Mouse (Mus musculus): ENCODE measurements at regions not wholly inside any gene's neighbourhood (a gene's known extent, or its start where the extent isn't known, plus 50 kb on each side); places are given as distances from the start of the nearest gene placed in this dataset.
"Not testable (repeated sequence)": the region's sequence is repeated elsewhere in the genome, so short reads cannot be mapped to it uniquely, and the experiment has no call there.

- intact Hi-C loops (cut with DNase I): no loop called here
- no peak for DNase-seq (ENCODE audit: low spot score in 2 of 2)
Measured at GRCm38 (mm10) chr11:42754481-42755272, 280.9 kb upstream of the Gm9972 start.

GRCm38 (mm10) chr11:42755415-42755814 is 280.1 kb upstream of the Gm9972 start:
- DNase-seq (ENCODE audit: low spot score in 2 of 2): no peak
- intact Hi-C loops (cut with DNase I): no loop called here

GRCm38 (mm10) chr11:42765213-42765612 is 270.3 kb upstream of the Gm9972 start:
- intact Hi-C loops (cut with DNase I): no loop called here
- no peak for DNase-seq (ENCODE audit: low spot score in 2 of 2)

GRCm38 (mm10) chr11:42775074-42775676 is 260.4 kb upstream of the Gm9972 start:
- DNase-seq (ENCODE audit: low spot score in 2 of 2): peak; percentile 14 to 38
- intact Hi-C loops (cut with DNase I): no loop called here

GRCm38 (mm10) chr11:42811487-42811886 is 224.1 kb upstream of the Gm9972 start:
- intact Hi-C loops (cut with DNase I): no loop called here
- DNase-seq (ENCODE audit: low spot score in 2 of 2): no peak

DNA sequence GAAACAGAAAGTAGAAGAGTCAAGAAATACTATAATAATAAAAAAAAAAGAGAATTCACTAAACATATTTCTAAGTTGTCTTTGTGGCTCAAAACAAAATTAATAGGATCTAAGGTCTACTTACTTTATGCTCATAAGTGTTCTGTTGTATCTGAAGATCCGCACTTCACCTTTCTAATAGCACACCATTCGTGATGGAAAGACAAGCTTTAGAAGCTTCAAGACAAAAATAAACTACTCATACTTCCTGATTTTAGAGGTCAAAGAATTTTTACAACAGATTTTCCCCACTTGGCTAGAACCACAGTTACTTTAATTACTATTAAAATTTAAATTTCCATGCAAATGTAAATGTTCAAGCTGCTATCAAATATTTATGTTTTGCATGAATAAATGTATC is 219.8 kb upstream of the Gm9972 start:
- DNase-seq (ENCODE audit: low spot score in 2 of 2): no peak
- intact Hi-C loops (cut with DNase I): no loop called here

DNA sequence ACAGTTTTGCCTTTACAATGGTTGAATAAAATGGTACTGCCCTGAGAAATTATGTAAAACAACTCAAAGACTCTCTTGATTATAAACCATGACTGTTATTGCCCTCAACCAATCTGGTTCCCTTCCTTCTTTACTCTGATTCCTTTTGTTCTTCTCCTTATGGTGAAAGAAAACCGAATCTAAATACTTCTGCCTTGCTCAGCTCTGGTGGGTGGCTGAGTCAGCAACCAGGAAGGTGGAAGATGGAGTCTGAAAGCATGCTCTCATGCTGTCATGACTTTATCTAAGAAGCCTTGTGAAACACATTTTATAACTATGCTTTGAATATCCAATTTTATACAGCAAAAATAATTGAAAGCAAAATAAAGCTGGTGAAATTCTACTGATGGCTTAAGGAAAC is 212.7 kb upstream of the Gm9972 start:
- DNase-seq (ENCODE audit: low spot score in 2 of 2): peak; percentile 5 to 6
- intact Hi-C loops (cut with DNase I): no loop called here

DNA sequence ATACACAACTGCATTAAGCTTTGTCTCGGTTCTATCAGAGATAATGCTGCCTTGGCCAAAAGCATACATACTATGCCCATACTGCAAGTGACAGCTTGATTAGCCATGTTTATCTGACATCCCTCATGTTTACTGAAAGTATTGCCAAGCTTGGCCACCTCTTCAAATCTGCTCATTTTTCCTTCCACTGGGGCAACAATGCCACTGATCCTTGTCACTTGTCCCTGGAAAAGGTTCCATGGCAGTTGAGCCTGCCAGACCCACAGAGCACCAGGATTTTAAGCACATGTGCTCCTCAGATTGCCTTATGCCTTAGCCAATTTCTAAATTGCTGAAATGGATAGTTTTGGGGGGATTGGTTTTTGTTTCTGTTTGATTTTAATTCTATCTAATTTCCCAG is 189.8 kb upstream of the Gm9972 start:
- intact Hi-C loops (cut with DNase I): no loop called here
- DNase-seq (ENCODE audit: low spot score in 2 of 2): no peak

DNA sequence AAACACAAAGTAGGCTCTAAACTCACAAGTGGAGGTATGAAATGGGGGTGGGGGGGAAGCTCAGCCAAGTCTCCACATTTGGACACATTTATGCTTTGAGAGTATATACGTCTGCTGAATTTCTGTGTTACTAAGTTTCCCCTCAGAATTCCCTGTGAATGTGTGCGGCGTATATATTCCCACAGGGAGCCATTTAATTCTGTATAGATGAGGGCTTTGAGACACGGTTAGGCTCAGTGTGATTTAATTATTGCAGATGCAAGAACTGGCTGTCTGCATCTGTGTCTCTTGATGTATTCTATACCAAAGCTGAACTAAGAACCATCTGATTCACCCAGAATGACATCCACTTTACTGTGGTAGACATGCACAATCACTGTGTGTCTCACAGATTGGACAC is 181.1 kb upstream of the Gm9972 start:
- no peak for DNase-seq (ENCODE audit: low spot score in 2 of 2)
- intact Hi-C loops (cut with DNase I): no loop called here

DNA sequence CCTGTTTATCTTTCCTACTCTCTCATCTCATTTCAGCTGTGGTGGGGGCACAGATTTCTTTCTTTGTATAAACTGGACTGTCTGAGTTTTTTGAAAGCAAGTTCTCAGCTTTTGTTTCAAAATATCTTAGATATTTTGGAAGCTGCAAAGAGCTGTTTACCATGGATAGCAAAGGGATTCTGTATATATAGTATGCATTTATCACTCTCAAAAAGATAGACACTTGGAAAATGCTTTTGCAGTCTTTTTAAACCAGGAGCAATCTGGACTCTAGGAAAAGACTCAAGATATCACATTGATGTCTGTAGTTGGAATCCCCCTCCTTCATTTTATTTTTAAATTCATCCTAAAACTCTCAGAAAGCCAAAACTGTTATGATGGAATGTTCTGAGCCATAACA is 177.9 kb upstream of the Gm9972 start:
- intact Hi-C loops (cut with DNase I): no loop called here
- DNase-seq (ENCODE audit: low spot score in 2 of 2): peak in 1 of 2 experiments; percentile 7

GRCm38 (mm10) chr11:42874056-42874455 is 161.5 kb upstream of the Gm9972 start:
- DNase-seq (ENCODE audit: low spot score in 2 of 2): no peak
- intact Hi-C loops (cut with DNase I): no loop called here

- DNase-seq (ENCODE audit: low spot score in 2 of 2): no peak
- intact Hi-C loops (cut with DNase I): no loop called here
Measured at GRCm38 (mm10) chr11:42900024-42900423, 135.5 kb upstream of the Gm9972 start.

- intact Hi-C loops (cut with DNase I): no loop called here
- DNase-seq (ENCODE audit: low spot score in 2 of 2): no peak
Measured at GRCm38 (mm10) chr11:42903459-42904012, 132.0 kb upstream of the Gm9972 start.

DNA sequence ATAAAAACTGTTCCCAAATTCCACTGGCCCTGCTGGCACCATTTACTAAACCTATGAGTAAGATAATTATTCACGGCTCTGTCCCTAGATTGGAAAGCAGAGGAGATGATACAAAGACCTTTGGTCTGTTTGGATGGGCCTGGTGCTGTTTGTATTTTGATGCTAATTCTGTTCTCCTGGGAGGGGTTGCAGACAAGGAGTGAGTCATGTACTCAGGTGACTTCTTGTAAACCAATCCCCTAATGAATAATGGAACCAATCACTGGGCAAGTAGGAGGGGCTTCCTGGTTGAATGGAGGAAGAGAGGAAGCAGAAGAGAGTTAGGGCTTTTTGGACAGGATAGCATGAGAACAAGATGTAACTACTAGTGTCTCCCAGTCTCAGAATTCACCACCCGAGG is 130.0 kb upstream of the Gm9972 start:
- intact Hi-C loops (cut with DNase I): no loop called here
- DNase-seq (ENCODE audit: low spot score in 2 of 2): no peak

DNA sequence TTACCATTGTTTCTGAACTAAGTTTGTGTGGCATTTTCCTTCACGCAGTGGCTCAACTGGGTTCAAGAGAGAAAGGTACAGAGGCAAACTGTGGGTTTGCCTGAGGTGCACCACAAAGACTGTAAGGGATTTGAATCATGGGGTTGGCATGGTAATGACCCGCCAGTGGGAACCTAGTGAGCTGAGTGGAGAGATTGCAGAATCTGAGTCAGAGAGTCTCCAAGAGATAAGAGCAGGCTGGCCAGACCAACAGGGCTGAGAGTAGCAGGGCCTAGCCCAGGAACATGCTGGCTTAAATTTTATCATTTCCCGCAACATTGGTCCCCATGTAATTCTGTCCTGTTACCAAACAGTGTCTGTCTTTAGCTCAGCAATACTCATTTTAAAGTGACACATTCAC is 129.5 kb upstream of the Gm9972 start:
- DNase-seq (ENCODE audit: low spot score in 2 of 2): no peak
- intact Hi-C loops (cut with DNase I): no loop called here

GRCm38 (mm10) chr11:42916421-42917181 is 118.9 kb upstream of the Gm9972 start:
- DNase-seq (ENCODE audit: low spot score in 2 of 2): no peak
- intact Hi-C loops (cut with DNase I): no loop called here

- no peak for DNase-seq (ENCODE audit: low spot score in 2 of 2)
- intact Hi-C loops (cut with DNase I): no loop called here
Measured at GRCm38 (mm10) chr11:42919221-42919620, 116.3 kb upstream of the Gm9972 start.

GRCm38 (mm10) chr11:42927156-42927555 is 108.4 kb upstream of the Gm9972 start:
- peak; percentile 52 to 71 for DNase-seq (ENCODE audit: low spot score in 2 of 2)
- intact Hi-C loops (cut with DNase I): no loop called here

DNA sequence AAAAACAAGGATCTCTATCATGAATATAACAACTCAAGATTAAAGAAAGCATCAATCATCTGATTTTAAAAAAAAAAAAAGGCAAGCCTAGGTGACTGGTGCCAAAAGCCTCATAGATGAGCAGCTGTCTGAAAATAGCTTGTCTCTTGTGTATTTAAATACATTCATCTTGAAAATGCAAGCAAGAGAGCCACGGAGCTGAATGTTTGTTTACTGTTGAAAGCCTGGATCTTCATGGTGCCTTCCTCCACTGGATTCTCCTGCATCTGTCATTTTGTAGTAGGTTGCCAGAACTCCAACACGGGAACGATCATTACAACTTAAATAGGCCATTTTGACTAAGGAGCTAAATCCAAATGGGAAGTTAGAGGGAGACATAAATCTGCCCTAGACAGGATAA is 106.6 kb upstream of the Gm9972 start:
- DNase-seq (ENCODE audit: low spot score in 2 of 2): no peak
- intact Hi-C loops (cut with DNase I): no loop called here

DNA sequence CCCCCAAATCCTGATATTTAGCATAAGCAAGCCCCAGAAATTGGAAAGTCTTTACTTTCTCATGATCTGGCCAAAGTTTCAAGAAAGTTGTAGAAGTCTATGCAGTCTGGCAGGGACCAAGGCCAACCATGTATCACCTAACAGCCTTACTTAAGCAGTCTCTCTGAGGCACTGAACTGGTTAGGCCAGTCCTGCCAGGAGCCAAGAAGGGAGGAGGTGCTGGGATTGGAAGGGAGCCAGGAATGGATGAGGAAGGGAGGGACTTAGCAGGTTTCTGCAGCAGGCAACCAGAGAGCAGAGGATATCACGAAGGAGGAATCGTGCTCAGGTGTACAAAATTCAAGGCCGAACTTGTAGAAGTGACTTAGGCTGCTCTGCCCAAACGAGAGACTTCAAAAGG is 96.3 kb upstream of the Gm9972 start:
- intact Hi-C loops (cut with DNase I); DNase-seq (ENCODE audit: low spot score in 2 of 2): not testable (repeated sequence)
